ENCODE assay signal across 9 mouse cellular contexts in the genomic region with DNA sequence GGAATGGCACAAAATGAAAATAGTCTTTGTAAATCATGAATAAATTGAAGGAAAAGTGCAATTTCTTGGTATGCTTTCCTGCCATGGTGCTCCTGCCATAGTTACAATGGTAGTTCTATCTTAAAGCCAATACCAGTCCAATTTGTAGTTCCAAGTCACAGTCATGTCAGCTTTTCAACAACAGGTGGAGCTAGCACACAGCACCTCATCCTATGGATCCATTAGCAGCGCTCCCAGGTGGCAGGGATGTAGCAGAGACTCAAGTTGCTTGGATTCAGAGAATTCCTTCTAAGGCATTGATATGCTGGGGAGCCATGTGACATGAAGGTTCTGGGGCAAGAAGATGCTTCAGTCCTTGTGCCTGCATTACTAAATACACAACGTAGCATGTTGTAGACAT. TPM values are rescaled to one million over a fixed set of nuclear protein-coding genes. Genes with fewer than 3 reads are reported as not detected.
DNase-seq lines count a peak whose midpoint lies in the region; ATAC-seq and TF ChIP-seq lines count a peak whose summit lies in the region.
"Had no signal": no experiment of that assay in that cellular context is flagged by ENCODE, and none has a peak within 500 bp of the region (broad histone marks: within the 10 kb centered on the region; RNA-seq: fewer than 3 reads in every experiment).

No protein-coding gene starts in this region.

- H3K9ac ChIP-seq in hindbrain, embryonic 11.5 days (ENCODE audit: low read depth, low read length), result no peak overlapping the region
- no peak overlapping the region for H3K9ac ChIP-seq in hindbrain, embryonic 16.5 days (ENCODE audit: low read depth, low read length)
- H3K9ac ChIP-seq: stomach, embryonic 15.5 days had no signal

- no peak overlapping the region for H3K27ac ChIP-seq in hindbrain, embryonic 11.5 days (ENCODE audit: low read depth, low read length)
- no peak overlapping the region for H3K27ac ChIP-seq in hindbrain, embryonic 16.5 days (ENCODE audit: low read depth, low read length)
- no peak overlapping the region for H3K27ac ChIP-seq in limb, embryonic 10.5 days
- H3K27ac ChIP-seq: stomach, embryonic 15.5 days had no signal

- WGBS in hindbrain, embryonic 11.5 days, result 39% methylated on average over 2 of the region's 2 CpGs
- WGBS in hindbrain, embryonic 16.5 days, result 39% methylated on average over 2 of the region's 2 CpGs
- 46% methylated on average over 2 of the region's 2 CpGs for WGBS in limb, embryonic 10.5 days

- no peak for ATAC-seq in hindbrain, embryonic 11.5 days (ENCODE audit: low FRiP score)
- ATAC-seq in hindbrain, embryonic 16.5 days, result no peak
- ATAC-seq in inflammation-experienced regulatory T-cells, adult 6 months, result no peak
- no peak for ATAC-seq in activated CD4-positive, CD25-positive, alpha-beta regulatory T cell, adult 4 months

- H3K4me1 ChIP-seq in hindbrain, embryonic 11.5 days (replicated peaks; ENCODE audit: control insufficient read depth, insufficient read depth, low read length), result no peaks in the 10 kb centered on the region
- H3K4me1 ChIP-seq in hindbrain, embryonic 16.5 days (ENCODE audit: control insufficient read depth, insufficient read depth, low read depth, low read length), result no peaks in the 10 kb centered on the region
- H3K4me1 ChIP-seq in E14TG2a.4 (replicated peaks; ENCODE audit: low read depth, low read length), result no peaks in the 10 kb centered on the region
- no peaks in the 10 kb centered on the region for H3K4me1 ChIP-seq in limb, embryonic 10.5 days
- H3K4me1 ChIP-seq: stomach, embryonic 15.5 days had no signal

- H3K9me3 ChIP-seq in hindbrain, embryonic 11.5 days (ENCODE audit: control insufficient read depth, low read length), result no peaks in the 10 kb centered on the region; the same call in 1 of the 2 replicates
- H3K9me3 ChIP-seq in hindbrain, embryonic 16.5 days (ENCODE audit: control insufficient read depth, low read length), result no peaks in the 10 kb centered on the region
- H3K9me3 ChIP-seq in E14TG2a.4 (ENCODE audit: low read length), result no peaks in the 10 kb centered on the region
- H3K9me3 ChIP-seq in limb, embryonic 10.5 days (replicated peaks), result no peaks in the 10 kb centered on the region
- H3K9me3 ChIP-seq: stomach, embryonic 15.5 days had no signal

- H3K36me3 ChIP-seq in hindbrain, embryonic 11.5 days (ENCODE audit: control insufficient read depth, insufficient read depth, low read length), result no peaks in the 10 kb centered on the region
- no peaks in the 10 kb centered on the region for H3K36me3 ChIP-seq in hindbrain, embryonic 16.5 days (ENCODE audit: control insufficient read depth, insufficient read depth, low read length)
- H3K36me3 ChIP-seq in E14TG2a.4 (ENCODE audit: insufficient read depth, low read length), result no peaks in the 10 kb centered on the region
- no peaks in the 10 kb centered on the region for H3K36me3 ChIP-seq in limb, embryonic 10.5 days
- H3K36me3 ChIP-seq: stomach, embryonic 15.5 days had no signal

- H3K4me2 ChIP-seq in hindbrain, embryonic 11.5 days (replicated peaks; ENCODE audit: low read depth, low read length), result no peak overlapping the region
- no peak overlapping the region for H3K4me2 ChIP-seq in hindbrain, embryonic 16.5 days (ENCODE audit: low read length)
- H3K4me2 ChIP-seq: stomach, embryonic 15.5 days had no signal

- peak; percentile 14 for DNase-seq in hindbrain, embryonic 11.5 days (ENCODE audit: low spot score)
- DNase-seq in brain, adult 2 months (ENCODE audit: low read depth, low spot score), result peak; percentile 58
- DNase-seq in limb, embryonic 10.5 days (ENCODE audit: low spot score), result peak; percentile 35
- no peak for DNase-seq in layer of hippocampus, adult 9-11 months

- no peak overlapping the region for H3K4me3 ChIP-seq in hindbrain, embryonic 11.5 days (ENCODE audit: low read depth, low read length)
- H3K4me3 ChIP-seq in hindbrain, embryonic 16.5 days (ENCODE audit: low read length), result no peak overlapping the region
- no peak overlapping the region for H3K4me3 ChIP-seq in E14TG2a.4 (replicated peaks; ENCODE audit: low read length)
- no peak overlapping the region for H3K4me3 ChIP-seq in limb, embryonic 10.5 days
- H3K4me3 ChIP-seq: stomach, embryonic 15.5 days had no signal

- no peaks in the 10 kb centered on the region for H3K27me3 ChIP-seq in hindbrain, embryonic 11.5 days (ENCODE audit: control insufficient read depth, insufficient read depth, low read length)
- H3K27me3 ChIP-seq in hindbrain, embryonic 16.5 days (replicated peaks; ENCODE audit: control insufficient read depth, insufficient read depth, low read length), result no peaks in the 10 kb centered on the region
- peaks cover 2% of the 10 kb centered on the region; the same call in 1 of the 2 replicates for H3K27me3 ChIP-seq in E14TG2a.4 (ENCODE audit: insufficient read depth, low read length)
- no peaks in the 10 kb centered on the region for H3K27me3 ChIP-seq in limb, embryonic 10.5 days (ENCODE audit: low read depth, poor library complexity, severe bottlenecking)
- H3K27me3 ChIP-seq: stomach, embryonic 15.5 days had no signal

- TF ChIP-seq CTCF in E14TG2a.4 (conservative IDR thresholded peaks at IDR 0.05; ENCODE audit: low read length), result peak; percentile 66

RNA-seq across cellular contexts. Expression of a gene that starts 19.8 kb away (rescaled TPM):
- 45.1 and 56.9 TPM in 2 replicates for polyA plus RNA-seq in hindbrain, embryonic 11.5 days (2014; fragmentation: Nextera tagmentation; extraction: Ambion mirVana)
- 70.4 and 78.7 TPM in 2 replicates for polyA plus RNA-seq in hindbrain, embryonic 16.5 days (2015; fragmentation: Nextera tagmentation; extraction: Ambion mirVana)
- 59.7 and 68.3 TPM in 2 replicates for polyA plus RNA-seq in limb, embryonic 10.5 days (2016; fragmentation: Nextera tagmentation; extraction: Ambion mirVana)
- polyA plus RNA-seq in inflammation-experienced regulatory T-cells, adult 6 months (2017; shearing (Covaris generic)), result 10 to 100 TPM; 11.2 to 16.0 (median 14.2) TPM
- 10 to 100 TPM; 12.1 to 14.0 TPM for polyA plus RNA-seq in activated CD4-positive, CD25-positive, alpha-beta regulatory T cell, adult 4 months (2017; shearing (Covaris generic))

RNA-seq across cellular contexts. Expression of a gene that starts 51.5 kb away (rescaled TPM):
- 4.7 and 6.6 TPM in 2 replicates for polyA plus RNA-seq in hindbrain, embryonic 11.5 days (2014; fragmentation: Nextera tagmentation; extraction: Ambion mirVana)
- polyA plus RNA-seq in hindbrain, embryonic 16.5 days (2015; fragmentation: Nextera tagmentation; extraction: Ambion mirVana), result 25.8 and 31.8 TPM in 2 replicates
- polyA plus RNA-seq in limb, embryonic 10.5 days (2016; fragmentation: Nextera tagmentation; extraction: Ambion mirVana), result 3.0 and 6.5 TPM in 2 replicates
- polyA plus RNA-seq in inflammation-experienced regulatory T-cells, adult 6 months (2017; shearing (Covaris generic)), result not detected
- polyA plus RNA-seq in activated CD4-positive, CD25-positive, alpha-beta regulatory T cell, adult 4 months (2017; shearing (Covaris generic)), result under 1 TPM in 1 of 2 experiments, not detected in 1; 0.29 TPM
